Mouse (Mus musculus): ENCODE measurements around the gene Mtf1. TPM values are rescaled to one million over a fixed set of nuclear protein-coding genes. Genes with fewer than 3 reads are reported as not detected.

Gene Mtf1
- polyA plus RNA-seq (2014; fragmentation: Illumina TruSeq; extraction: RNeasy Lipid Tissue Mini Kit (QIAGEN cat#74804); ENCODE audit: low read depth, low replicate concordance): 11.7 TPM

DNA sequence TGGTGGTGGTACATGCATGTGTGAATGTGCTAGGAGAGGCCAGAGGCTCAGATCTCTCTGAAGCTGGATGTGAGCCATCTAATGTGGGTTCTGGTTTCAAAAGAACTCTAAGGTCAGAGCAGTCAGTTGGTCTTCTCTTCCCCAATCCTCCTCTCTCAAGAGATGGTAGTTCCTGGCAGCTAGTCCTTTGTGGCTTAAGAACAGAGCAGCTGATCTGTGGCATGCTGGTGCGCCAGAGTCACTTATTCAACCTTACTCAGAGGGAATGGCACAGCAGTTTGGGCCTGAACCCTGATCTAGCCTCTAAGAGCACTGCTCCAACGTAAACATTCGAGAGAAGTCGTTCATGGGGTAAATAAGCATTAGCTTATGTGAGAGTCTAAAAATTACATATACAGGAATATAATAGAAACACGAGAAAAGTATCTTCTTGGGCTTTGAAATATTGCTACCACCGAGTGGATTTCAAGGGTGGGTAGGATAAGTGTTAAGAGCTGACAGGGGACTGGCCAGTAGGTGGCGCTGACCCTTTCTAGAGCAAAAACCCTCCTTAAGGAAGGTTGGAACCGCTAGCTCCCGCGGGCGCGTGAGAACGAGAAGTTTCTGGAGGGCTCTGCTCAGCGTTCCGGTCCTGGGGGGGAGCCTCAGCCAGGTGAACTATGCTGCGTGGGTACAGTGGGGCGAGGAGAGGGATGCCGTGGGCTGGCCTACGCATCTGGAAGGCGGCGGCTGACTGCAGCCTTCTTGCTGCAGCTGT lies at the start of gene Mtf1:
Gene Mtf1, plus strand, starts transcription at position 553 of the 757 bp plus-strand sequence.

DNA sequence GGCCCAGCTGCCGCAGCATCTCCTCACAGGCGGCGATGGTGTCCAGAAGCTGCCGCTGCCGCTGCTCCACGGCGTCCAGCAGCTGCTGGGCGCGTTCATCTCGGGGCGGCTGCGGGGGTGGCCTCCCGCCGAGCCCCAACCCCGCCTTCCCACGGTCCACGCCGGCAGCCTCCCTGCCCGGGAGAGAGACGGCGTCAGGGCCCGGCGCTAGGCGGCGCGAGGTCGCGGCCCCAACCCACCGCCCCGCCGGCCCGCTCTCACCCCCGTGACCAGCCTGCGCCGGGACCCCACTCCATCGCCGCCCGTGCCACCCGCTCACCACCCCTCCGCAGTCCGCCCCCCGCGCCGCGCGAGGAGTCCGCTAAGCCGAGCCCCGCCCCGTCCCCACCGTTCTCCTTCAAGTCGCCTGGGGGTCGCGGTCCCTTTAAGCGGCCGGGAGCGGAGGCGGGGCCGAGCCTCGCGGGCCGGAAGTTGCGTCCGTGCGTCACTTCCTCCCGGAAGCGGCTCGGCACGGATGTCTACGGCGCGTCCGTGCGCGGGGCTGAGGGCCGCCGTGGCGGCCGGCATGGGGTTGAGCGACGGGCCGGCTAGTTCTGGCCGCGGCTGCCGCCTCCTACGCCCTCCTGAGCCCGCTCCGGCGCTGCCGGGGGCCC lies 48.5 kb downstream of the Mtf1 start, which contains the start of gene Yrdc:
Gene Yrdc, plus strand, starts transcription at position 419 of the 653 bp plus-strand sequence.

DNA sequence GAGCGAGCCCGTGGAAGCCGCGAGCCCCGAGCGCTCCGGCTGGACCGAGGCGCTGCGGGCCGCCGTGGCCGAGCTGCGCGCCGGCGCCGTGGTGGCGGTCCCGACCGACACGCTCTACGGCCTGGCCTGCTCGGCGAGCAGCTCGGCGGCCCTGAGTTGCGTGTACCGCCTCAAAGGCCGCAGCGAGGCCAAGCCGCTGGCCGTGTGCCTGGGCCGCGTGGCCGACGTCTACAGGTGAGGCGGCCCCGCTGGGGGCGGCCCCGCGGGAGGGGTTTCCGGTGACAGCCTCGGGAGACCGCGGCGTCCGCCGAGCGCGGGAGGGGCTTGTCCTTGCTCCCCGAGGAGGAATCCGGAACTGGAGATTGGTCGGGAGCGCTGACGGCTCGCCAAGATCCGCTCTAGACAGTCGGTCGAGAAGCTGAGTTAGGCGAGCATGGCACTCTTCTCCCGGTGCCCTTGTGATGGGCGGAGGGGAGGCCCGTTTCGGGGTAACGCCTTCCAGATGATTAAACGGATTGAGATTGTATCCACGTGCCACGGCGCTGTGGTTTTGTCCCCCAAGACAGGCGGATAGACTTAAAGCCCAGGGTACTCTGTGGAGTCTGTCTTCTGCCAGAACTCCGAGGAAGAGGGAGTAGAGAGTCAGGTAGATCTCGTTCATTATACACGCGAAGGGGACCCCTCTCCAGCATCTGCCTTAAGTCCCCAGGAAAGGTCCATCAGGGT lies 49.2 kb downstream of the Mtf1 start, which contains the start of gene 1110065P20Rik:
Gene 1110065P20Rik, minus strand, starts transcription at position 264 of the 726 bp plus-strand sequence.

DNA sequence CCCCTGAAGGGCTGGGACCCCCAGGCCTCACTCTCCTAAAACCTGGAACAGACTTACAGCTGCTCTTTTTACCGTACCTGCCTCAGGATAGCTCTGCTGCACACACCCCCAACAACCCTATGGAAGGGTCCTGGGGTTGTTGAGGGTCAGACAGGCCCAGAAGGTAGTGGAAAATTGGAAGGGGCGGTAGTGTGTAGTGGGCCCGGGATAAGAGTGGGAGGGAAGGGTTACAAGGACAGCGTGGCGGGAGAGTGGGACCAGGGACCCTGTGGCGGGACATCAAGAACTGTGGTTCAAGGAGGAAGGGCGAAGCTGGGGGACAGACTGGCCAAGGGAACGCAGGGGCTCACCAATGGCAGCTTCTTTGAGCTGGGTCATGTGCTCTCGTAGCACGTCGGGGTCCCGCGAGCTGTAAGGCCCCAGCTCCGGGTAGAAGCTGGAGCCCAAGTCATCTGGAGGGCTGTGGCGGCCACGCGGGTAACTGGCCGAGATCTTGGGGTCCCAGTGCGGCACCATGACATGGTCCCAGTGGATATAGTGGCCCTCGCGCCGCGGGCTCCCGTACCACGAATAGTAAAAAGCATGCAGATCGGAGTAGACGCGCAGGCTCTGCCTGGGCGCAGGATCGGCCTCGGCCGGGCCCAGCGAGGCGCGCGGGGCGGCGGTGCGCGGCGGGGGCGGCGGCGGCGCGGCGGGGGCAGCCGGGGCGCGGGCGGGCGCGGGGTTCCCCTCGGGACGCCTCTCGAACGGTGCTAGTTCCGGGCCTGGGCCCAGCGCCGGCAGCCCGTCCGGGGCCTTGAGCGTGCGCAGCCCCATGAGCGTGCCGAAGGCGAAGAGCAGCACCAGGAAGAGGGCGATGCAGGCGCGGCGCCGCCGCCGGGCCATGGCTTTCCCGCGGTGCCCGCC lies 59.6 kb downstream of the Mtf1 start, which contains the start of gene Maneal:
Gene Maneal, minus strand, starts transcription at position 889 of the 906 bp plus-strand sequence.

DNA sequence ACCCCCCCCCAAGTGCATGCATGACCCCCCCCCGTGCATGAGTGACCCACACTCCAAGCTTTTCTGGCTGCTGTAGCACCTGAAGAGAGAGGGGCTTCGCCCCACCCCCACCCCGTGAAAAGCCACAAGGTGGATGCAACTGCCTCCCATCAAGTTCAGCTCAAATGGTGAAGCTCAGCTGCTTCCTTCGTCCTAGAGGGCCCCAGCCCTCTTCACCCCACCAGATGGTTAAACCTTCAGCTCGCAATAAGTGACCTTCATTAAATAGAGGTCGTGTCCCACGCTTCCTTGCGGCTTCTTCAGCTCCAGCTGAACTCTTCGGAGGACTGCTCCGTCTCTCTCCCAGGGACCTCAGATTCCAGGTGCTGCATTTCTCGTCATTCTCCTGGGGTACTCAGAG lies 78.7 kb downstream of the Mtf1 start, which contains the start of gene Epha10:
Gene Epha10, plus strand, starts transcription at position 301 of the 400 bp plus-strand sequence.

Other genes with a start within 250 kb of the Mtf1 start
- gene 3100002H09Rik, start 191.3 kb upstream of the Mtf1 start, polyA plus RNA-seq (2014; fragmentation: Illumina TruSeq; extraction: RNeasy Lipid Tissue Mini Kit (QIAGEN cat#74804); ENCODE audit: low read depth, low replicate concordance): not detected
- 3.3 TPM for gene Pou3f1, start 145.3 kb upstream of the Mtf1 start, polyA plus RNA-seq (2014; fragmentation: Illumina TruSeq; extraction: RNeasy Lipid Tissue Mini Kit (QIAGEN cat#74804); ENCODE audit: low read depth, low replicate concordance)
- gene Utp11, start 108.5 kb upstream of the Mtf1 start, polyA plus RNA-seq (2014; fragmentation: Illumina TruSeq; extraction: RNeasy Lipid Tissue Mini Kit (QIAGEN cat#74804); ENCODE audit: low read depth, low replicate concordance): 27.0 TPM
- gene Fhl3, start 101.4 kb upstream of the Mtf1 start, polyA plus RNA-seq (2014; fragmentation: Illumina TruSeq; extraction: RNeasy Lipid Tissue Mini Kit (QIAGEN cat#74804); ENCODE audit: low read depth, low replicate concordance): 7.3 TPM
- 34.0 TPM for gene Sf3a3, start 87.3 kb upstream of the Mtf1 start, polyA plus RNA-seq (2014; fragmentation: Illumina TruSeq; extraction: RNeasy Lipid Tissue Mini Kit (QIAGEN cat#74804); ENCODE audit: low read depth, low replicate concordance)
- 26.5 TPM for gene Inpp5b, start 60.3 kb upstream of the Mtf1 start, polyA plus RNA-seq (2014; fragmentation: Illumina TruSeq; extraction: RNeasy Lipid Tissue Mini Kit (QIAGEN cat#74804); ENCODE audit: low read depth, low replicate concordance)
- 31.5 TPM for gene Yrdc, start 48.6 kb downstream of the Mtf1 start, polyA plus RNA-seq (2014; fragmentation: Illumina TruSeq; extraction: RNeasy Lipid Tissue Mini Kit (QIAGEN cat#74804); ENCODE audit: low read depth, low replicate concordance)
- 62.5 TPM for gene 1110065P20Rik, start 49.1 kb downstream of the Mtf1 start, polyA plus RNA-seq (2014; fragmentation: Illumina TruSeq; extraction: RNeasy Lipid Tissue Mini Kit (QIAGEN cat#74804); ENCODE audit: low read depth, low replicate concordance)
- 0.35 TPM for gene Maneal, start 60.1 kb downstream of the Mtf1 start, polyA plus RNA-seq (2014; fragmentation: Illumina TruSeq; extraction: RNeasy Lipid Tissue Mini Kit (QIAGEN cat#74804); ENCODE audit: low read depth, low replicate concordance)
- 0.21 TPM for gene Epha10, start 78.8 kb downstream of the Mtf1 start, polyA plus RNA-seq (2014; fragmentation: Illumina TruSeq; extraction: RNeasy Lipid Tissue Mini Kit (QIAGEN cat#74804); ENCODE audit: low read depth, low replicate concordance)
- 15.3 TPM for gene 9930104L06Rik, start 134.9 kb downstream of the Mtf1 start, polyA plus RNA-seq (2014; fragmentation: Illumina TruSeq; extraction: RNeasy Lipid Tissue Mini Kit (QIAGEN cat#74804); ENCODE audit: low read depth, low replicate concordance)
- gene Cdca8, start 137.2 kb downstream of the Mtf1 start, polyA plus RNA-seq (2014; fragmentation: Illumina TruSeq; extraction: RNeasy Lipid Tissue Mini Kit (QIAGEN cat#74804); ENCODE audit: low read depth, low replicate concordance): 3.2 TPM
- gene Rspo1, start 184.3 kb downstream of the Mtf1 start, polyA plus RNA-seq (2014; fragmentation: Illumina TruSeq; extraction: RNeasy Lipid Tissue Mini Kit (QIAGEN cat#74804); ENCODE audit: low read depth, low replicate concordance): 33.8 TPM
- 57.5 TPM for gene Gnl2, start 214.5 kb downstream of the Mtf1 start, polyA plus RNA-seq (2014; fragmentation: Illumina TruSeq; extraction: RNeasy Lipid Tissue Mini Kit (QIAGEN cat#74804); ENCODE audit: low read depth, low replicate concordance)